Mouse (Mus musculus) ES-E14 (cell line): ENCODE measurements around the gene Ap2b1.

ENCODE experiments used
- CHD2 ChIP-seq: IDR thresholded peaks from 2 replicates; pipeline ENCODE4 v1.6.1; 2014; ENCODE audit warnings: mild to moderate bottlenecking, low read depth, low read length, inconsistent platforms
- HCFC1 ChIP-seq: IDR thresholded peaks from 2 replicates; pipeline ENCODE4 v1.6.1; 2012; ENCODE audit warnings: low read length, inconsistent platforms, borderline replicate concordance; ENCODE audit not compliant: insufficient read depth
- MAFK ChIP-seq: IDR thresholded peaks from 2 replicates; pipeline ENCODE4 v1.6.1; 2014; ENCODE audit warnings: mild to moderate bottlenecking, low read depth, low read length, inconsistent platforms; ENCODE audit not compliant: insufficient read depth
- ZC3H11A ChIP-seq: IDR thresholded peaks from 2 replicates; pipeline ENCODE4 v1.6.1; 2012; ENCODE audit warnings: low read depth, mild to moderate bottlenecking, inconsistent platforms, low read length, borderline replicate concordance
- ZNF384 ChIP-seq: IDR thresholded peaks from 2 replicates; pipeline ENCODE4 v1.6.1; 2012; ENCODE audit warnings: low read depth, low read length, inconsistent platforms

- TF ChIP-seq CHD2 (no peak), ZNF384 (no peak), MAFK (no peak), HCFC1 (no peak), ZC3H11A (no peak)
Measured at GRCm38 (mm10) chr11:83437377-83437776, 138.6 kb downstream of the Ap2b1 start, which contains the start of gene 1700020L24Rik.
